Mouse (Mus musculus): ENCODE results near the gene Coq2.

The Coq2 gene

GRCm38 (mm10) chr5:100621876-100622508 is 52.9 kb downstream of the Coq2 start:
- 81% methylated on average over 8 of the region's 8 CpGs for WGBS

- 77% methylated on average over 9 of the region's 9 CpGs for WGBS
Observed at GRCm38 (mm10) chr5:100620952-100621351, 54.0 kb downstream of the Coq2 start.

GRCm38 (mm10) chr5:100619586-100620275 is 55.2 kb downstream of the Coq2 start:
- WGBS: 94% methylated on average over 15 of the region's 15 CpGs

DNA sequence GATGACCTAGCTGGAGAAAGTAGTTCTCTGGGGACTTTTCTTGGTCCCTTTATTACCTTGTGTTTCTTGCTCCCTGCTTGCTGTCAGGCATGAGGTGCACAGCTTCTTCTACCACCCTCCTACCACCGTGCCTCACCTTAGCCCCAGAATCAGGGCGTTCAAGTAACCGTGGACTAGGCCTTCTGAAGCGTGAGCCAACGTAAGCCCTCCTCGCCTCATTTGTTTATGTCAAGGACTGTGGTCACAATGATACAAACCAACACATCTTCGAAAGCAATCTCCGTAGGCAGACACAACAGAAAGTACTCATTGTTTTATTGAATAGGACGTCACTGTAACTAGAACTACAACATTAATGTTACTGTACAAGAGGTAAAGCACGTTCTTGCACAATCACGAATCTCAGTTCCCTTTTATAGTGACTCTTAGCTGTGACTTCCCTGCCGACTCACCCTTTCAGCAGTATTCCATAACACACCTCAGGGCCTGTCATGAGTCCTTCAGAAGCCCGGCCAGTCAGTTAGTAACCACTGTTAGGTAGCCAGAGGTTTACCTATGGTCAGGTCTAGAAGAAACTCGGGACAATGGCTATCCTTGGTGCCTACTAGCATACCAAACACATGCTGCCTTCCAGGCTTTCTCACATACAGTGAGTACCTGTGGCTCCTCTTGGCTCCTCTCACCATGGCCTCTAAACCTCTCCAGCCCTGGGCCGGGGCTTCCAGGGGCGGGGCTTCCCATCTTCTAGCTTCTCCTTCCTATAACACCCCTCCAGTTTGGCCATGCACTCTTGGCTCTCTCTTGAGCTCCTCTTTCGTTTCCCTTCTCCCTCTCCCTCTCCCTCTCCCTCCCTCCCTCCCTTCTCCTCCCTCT is 60.8 kb downstream of the Coq2 start:
- 87% methylated on average over 17 of the region's 17 CpGs for WGBS

DNA sequence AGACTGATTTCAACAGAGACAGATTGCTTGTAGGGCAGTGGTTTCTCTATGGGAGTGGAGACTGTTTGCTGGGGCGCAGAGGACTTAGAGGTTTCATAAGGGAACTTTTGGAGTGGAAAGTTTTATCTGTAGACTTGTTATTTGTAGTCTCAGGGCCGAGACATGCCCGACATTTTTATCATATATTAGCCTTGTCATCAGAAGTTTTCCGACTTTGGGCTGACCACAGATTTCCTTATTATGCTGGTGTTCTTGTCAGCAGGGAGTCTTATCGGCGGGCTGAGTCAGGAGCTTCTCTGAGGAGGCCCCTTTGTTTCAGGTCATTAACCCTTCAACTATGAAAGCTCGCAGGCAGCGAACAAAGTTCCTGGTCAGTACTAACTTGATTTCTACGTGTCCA is 67.1 kb downstream of the Coq2 start:
- WGBS: 84% methylated on average over 9 of the region's 9 CpGs

- WGBS: 74% methylated on average over 4 of the region's 4 CpGs
Observed at GRCm38 (mm10) chr5:100607090-100607762, 67.7 kb downstream of the Coq2 start.

- WGBS: 54% methylated on average over 9 of the region's 9 CpGs
Observed at GRCm38 (mm10) chr5:100605828-100606229, 69.1 kb downstream of the Coq2 start.

Data from cerebral cortex, adult 2 months (tissue).